Mouse (Mus musculus): ENCODE data around the gene Trim16.

Trim16 gene

DNA sequence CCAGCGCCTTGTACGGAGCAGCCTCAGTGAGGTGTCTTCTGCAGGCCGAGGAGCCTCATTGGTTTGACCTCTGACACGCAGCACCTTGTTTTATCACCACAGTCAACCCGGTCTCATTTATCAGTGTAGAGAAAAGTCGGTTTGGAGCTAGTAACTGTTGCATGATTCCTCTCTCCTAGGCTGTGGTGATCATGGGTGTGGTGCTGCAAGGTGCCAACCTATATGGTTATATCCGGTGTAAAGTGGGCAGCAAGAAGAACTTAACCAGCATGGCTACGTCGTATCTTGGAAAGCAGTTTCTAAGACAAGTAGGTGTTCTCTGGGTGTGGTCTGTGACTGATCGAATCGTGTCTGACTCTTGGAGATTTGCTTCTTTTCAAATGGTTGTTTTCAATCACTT, 71.7 kb downstream of the Trim16 start:
- in situ Hi-C loops (cut with MboI), result no loop called here
